29 mouse cellular contexts compared by ENCODE assay signal in the genomic region with DNA sequence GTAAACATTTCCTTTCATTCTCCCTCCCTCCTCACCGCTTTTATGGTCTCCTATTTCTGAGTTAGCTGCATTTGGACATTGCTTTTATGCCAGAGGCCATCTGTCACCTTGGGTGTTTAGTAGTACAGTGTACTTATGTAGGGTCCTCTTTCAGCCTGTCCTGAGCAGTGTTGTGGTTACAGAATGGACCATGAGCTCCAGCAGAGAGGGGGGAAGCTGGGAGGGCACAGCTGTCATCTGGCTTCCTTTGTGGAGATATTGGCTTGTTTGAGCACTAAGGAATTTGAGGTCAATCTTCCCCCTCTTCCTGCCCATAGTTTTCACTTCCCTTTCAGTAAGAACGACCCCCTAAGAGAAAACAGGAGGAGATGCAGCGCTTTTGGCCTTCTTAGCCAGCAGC.
"Had no signal": no experiment of that assay in that cellular context is flagged by ENCODE, and none has a peak within 500 bp of the region (broad histone marks: within the 10 kb centered on the region; RNA-seq: fewer than 3 reads in every experiment).

No protein-coding gene starts in this region.

- H3K4me1 ChIP-seq: embryonic facial prominence, embryonic 10.5 days; embryonic facial prominence, embryonic 12.5 days; embryonic facial prominence, embryonic 13.5 days; embryonic facial prominence, embryonic 15.5 days; forebrain, embryonic 10.5 days; forebrain, embryonic 12.5 days; forebrain, embryonic 13.5 days; forebrain, embryonic 15.5 days had no signal

- DNase-seq: cerebellum, adult 18-20 months; cerebellum, adult 2 months; cerebellum, adult 8-10 months; cerebellum, adult 9-10 months; cerebellum, adult 9-11 months; cerebellum, postnatal 10 days; cerebellum, postnatal 14 days; cerebellum, postnatal 25 days; cerebellum, postnatal 36 days; embryo, embryonic 11 days; forebrain, postnatal 0 days; gastrocnemius, postnatal 10 days; gastrocnemius, postnatal 14 days; gastrocnemius, postnatal 25 days; gastrocnemius, postnatal 36 days; heart, adult 11 months; heart, adult 18-20 months; heart, adult 2 months had no signal

- ATAC-seq: forebrain, embryonic 13.5 days; forebrain, embryonic 14.5 days; forebrain, embryonic 15.5 days; forebrain, embryonic 16.5 days; forebrain, postnatal 0 days had no signal

- H3K4me3 ChIP-seq: embryonic facial prominence, embryonic 10.5 days; embryonic facial prominence, embryonic 12.5 days; embryonic facial prominence, embryonic 13.5 days; embryonic facial prominence, embryonic 15.5 days; erythroblast, embryonic 14.5 days; forebrain, embryonic 10.5 days; forebrain, embryonic 12.5 days; forebrain, embryonic 13.5 days; forebrain, embryonic 15.5 days; heart, adult 2 months had no signal

- H3K36me3 ChIP-seq: embryonic facial prominence, embryonic 10.5 days; embryonic facial prominence, embryonic 12.5 days; embryonic facial prominence, embryonic 13.5 days; embryonic facial prominence, embryonic 15.5 days; forebrain, embryonic 10.5 days; forebrain, embryonic 12.5 days; forebrain, embryonic 15.5 days had no signal

- H3K27me3 ChIP-seq: embryonic facial prominence, embryonic 12.5 days; embryonic facial prominence, embryonic 13.5 days; embryonic facial prominence, embryonic 15.5 days; forebrain, embryonic 12.5 days; forebrain, embryonic 13.5 days; forebrain, embryonic 15.5 days had no signal

- H3K9me3 ChIP-seq: embryonic facial prominence, embryonic 10.5 days; embryonic facial prominence, embryonic 12.5 days; embryonic facial prominence, embryonic 13.5 days; embryonic facial prominence, embryonic 15.5 days; forebrain, embryonic 10.5 days; forebrain, embryonic 12.5 days; forebrain, embryonic 13.5 days; forebrain, embryonic 15.5 days had no signal

- H3K27ac ChIP-seq: embryonic facial prominence, embryonic 10.5 days; embryonic facial prominence, embryonic 12.5 days; embryonic facial prominence, embryonic 13.5 days; embryonic facial prominence, embryonic 15.5 days; forebrain, embryonic 10.5 days; forebrain, embryonic 12.5 days; forebrain, embryonic 13.5 days; forebrain, embryonic 15.5 days; heart, adult 2 months had no signal
